Mouse (Mus musculus): Measurements from ENCODE around the gene Col11a2. TPM values are rescaled to one million over a fixed set of nuclear protein-coding genes. Genes with fewer than 3 reads are reported as not detected.

Gene Col11a2
- polyA plus RNA-seq, 1 experiment from 2014 or later, result 2.5 TPM

GRCm38 (mm10) chr17:34110309-34110708 lies 71.1 kb downstream of the Col11a2 start:
- Histone ChIP-seq H3K9me3 (no peaks in the 10 kb centered on the region), H3K4me3 (replicated peaks) (no peak overlapping the region), H3K27ac (peak overlapping the region; percentile 20; the same call in 1 of the 2 replicates), H3K4me1 (replicated peaks) (peaks cover 5% of the 10 kb centered on the region), H3K36me3 (peaks cover 62% of the 10 kb centered on the region), H3K4me2 (replicated peaks) (no peak overlapping the region), H3K9ac (replicated peaks) (no peak overlapping the region), H3K27me3 (no peaks in the 10 kb centered on the region)
- WGBS, result 64% methylated on average over 8 of the region's 8 CpGs
- no peak for ATAC-seq

DNA sequence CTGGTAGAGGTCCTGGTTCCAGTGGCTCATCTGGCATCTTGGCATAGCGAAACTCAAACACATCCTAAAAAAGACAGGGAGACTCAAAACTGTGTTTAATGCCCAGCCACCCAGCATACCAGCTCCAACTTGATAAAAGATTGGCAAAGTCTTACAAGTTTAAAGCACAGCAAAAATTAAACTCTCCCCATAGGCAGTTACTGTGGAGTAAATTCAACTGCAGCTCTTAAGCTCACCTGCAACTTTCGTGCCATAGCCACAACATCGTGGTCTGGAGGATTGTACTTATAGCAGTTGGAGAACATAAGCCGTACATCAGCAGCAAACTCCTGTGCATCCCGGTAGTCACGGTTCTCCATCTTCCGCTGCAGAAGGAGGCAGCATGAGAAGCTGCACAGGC lies 74.9 kb downstream of the Col11a2 start:
- 94% methylated on average over 7 of the region's 7 CpGs for WGBS
- Histone ChIP-seq H3K9ac (replicated peaks) (no peak overlapping the region), H3K27me3 (no peaks in the 10 kb centered on the region), H3K4me1 (replicated peaks) (peaks cover 29% of the 10 kb centered on the region), H3K4me3 (replicated peaks) (no peak overlapping the region), H3K36me3 (peaks cover 90% of the 10 kb centered on the region), H3K27ac (no peak overlapping the region), H3K4me2 (replicated peaks) (no peak overlapping the region), H3K9me3 (no peaks in the 10 kb centered on the region)
- ATAC-seq, result no peak

MicroRNAs encoded within 50 kb of the gene (microRNA counts, 519-probe panel; counts per million panel counts)
- microRNA mmu-miR-219, result 4,661 counts per million, percentile 84 among the panel's probes with 10 or more counts

Small RNA genes lying within 50 kb of the gene (microRNA-seq; reads per million reads assigned to microRNA genes)
- gene Mir219a-1 (not detected), gene Mir219c (not detected)

Other genes starting within 250 kb of the Col11a2 start
- 28.6 and 36.2 TPM in 2 replicates for gene Kank3, start 228.9 kb upstream of the Col11a2 start, polyA plus RNA-seq (2015; fragmentation: Nextera tagmentation; extraction: Ambion mirVana)
- gene Rps28, start 214.9 kb upstream of the Col11a2 start, polyA plus RNA-seq (2015; fragmentation: Nextera tagmentation; extraction: Ambion mirVana), result 704 and 707 TPM in 2 replicates
- 482 and 516 TPM in 2 replicates for gene Ndufa7, start 214.9 kb upstream of the Col11a2 start, polyA plus RNA-seq (2015; fragmentation: Nextera tagmentation; extraction: Ambion mirVana)
- gene Cd320, start 196.3 kb upstream of the Col11a2 start, polyA plus RNA-seq (2015; fragmentation: Nextera tagmentation; extraction: Ambion mirVana), result 64.0 and 66.9 TPM in 2 replicates
- not detected in 2 replicates for gene Gm7029, start 165.6 kb upstream of the Col11a2 start, polyA plus RNA-seq (2015; fragmentation: Nextera tagmentation; extraction: Ambion mirVana)
- 2.9 and 3.0 TPM in 2 replicates for gene Kifc1, start 148.8 kb upstream of the Col11a2 start, polyA plus RNA-seq (2015; fragmentation: Nextera tagmentation; extraction: Ambion mirVana)
- 0.40 and 0.52 TPM in 2 replicates for gene Platr17, start 134.3 kb upstream of the Col11a2 start, polyA plus RNA-seq (2015; fragmentation: Nextera tagmentation; extraction: Ambion mirVana)
- gene Daxx, start 130.0 kb upstream of the Col11a2 start, polyA plus RNA-seq (2015; fragmentation: Nextera tagmentation; extraction: Ambion mirVana), result 56.5 and 57.2 TPM in 2 replicates
- 18.1 and 19.6 TPM in 2 replicates for gene Tapbp, start 123.5 kb upstream of the Col11a2 start, polyA plus RNA-seq (2015; fragmentation: Nextera tagmentation; extraction: Ambion mirVana)
- gene Zbtb22, start 123.5 kb upstream of the Col11a2 start, polyA plus RNA-seq (2015; fragmentation: Nextera tagmentation; extraction: Ambion mirVana), result 20.3 TPM in 2 replicates
- gene Rgl2, start 109.9 kb upstream of the Col11a2 start, polyA plus RNA-seq (2015; fragmentation: Nextera tagmentation; extraction: Ambion mirVana), result 49.8 and 56.9 TPM in 2 replicates
- 193 and 195 TPM in 2 replicates for gene Pfdn6, start 99.1 kb upstream of the Col11a2 start, polyA plus RNA-seq (2015; fragmentation: Nextera tagmentation; extraction: Ambion mirVana)
- 24.4 and 25.7 TPM in 2 replicates for gene Wdr46, start 98.8 kb upstream of the Col11a2 start, polyA plus RNA-seq (2015; fragmentation: Nextera tagmentation; extraction: Ambion mirVana)
- 12.4 and 13.6 TPM in 2 replicates for gene B3galt4, start 87.9 kb upstream of the Col11a2 start, polyA plus RNA-seq (2015; fragmentation: Nextera tagmentation; extraction: Ambion mirVana)
- 66.4 and 69.8 TPM in 2 replicates for gene Vps52, start 83.6 kb upstream of the Col11a2 start, polyA plus RNA-seq (2015; fragmentation: Nextera tagmentation; extraction: Ambion mirVana)
- gene Rps18, start 83.4 kb upstream of the Col11a2 start, polyA plus RNA-seq (2015; fragmentation: Nextera tagmentation; extraction: Ambion mirVana), result 918 and 949 TPM in 2 replicates
- 13.5 and 16.0 TPM in 2 replicates for gene H2-K1, start 39.1 kb upstream of the Col11a2 start, polyA plus RNA-seq (2015; fragmentation: Nextera tagmentation; extraction: Ambion mirVana)
- gene Ring1, start 14.8 kb upstream of the Col11a2 start, polyA plus RNA-seq (2015; fragmentation: Nextera tagmentation; extraction: Ambion mirVana), result 20.1 and 24.3 TPM in 2 replicates
- gene H2-Ke6, start 11.4 kb upstream of the Col11a2 start, polyA plus RNA-seq (2015; fragmentation: Nextera tagmentation; extraction: Ambion mirVana), result 80.5 and 91.7 TPM in 2 replicates
- 176 and 180 TPM in 2 replicates for gene Slc39a7, start 7.8 kb upstream of the Col11a2 start, polyA plus RNA-seq (2015; fragmentation: Nextera tagmentation; extraction: Ambion mirVana)
- gene Rxrb, start 7.6 kb upstream of the Col11a2 start, polyA plus RNA-seq (2015; fragmentation: Nextera tagmentation; extraction: Ambion mirVana), result 57.9 and 62.7 TPM in 2 replicates
- gene H2-Oa, start 52.9 kb downstream of the Col11a2 start, polyA plus RNA-seq (2015; fragmentation: Nextera tagmentation; extraction: Ambion mirVana), result not detected in 2 replicates
- 13.1 and 15.3 TPM in 2 replicates for gene H2-DMa, start 80.1 kb downstream of the Col11a2 start, polyA plus RNA-seq (2015; fragmentation: Nextera tagmentation; extraction: Ambion mirVana)
- 128 and 147 TPM in 2 replicates for gene Brd2, start 83.2 kb downstream of the Col11a2 start, polyA plus RNA-seq (2015; fragmentation: Nextera tagmentation; extraction: Ambion mirVana)
- gene H2-DMb2, start 103.9 kb downstream of the Col11a2 start, polyA plus RNA-seq (2015; fragmentation: Nextera tagmentation; extraction: Ambion mirVana), result 0.14 and 0.32 TPM in 2 replicates
- 0.43 TPM in 1 of 2 replicates, not detected in the other for gene H2-DMb1, start 113.6 kb downstream of the Col11a2 start, polyA plus RNA-seq (2015; fragmentation: Nextera tagmentation; extraction: Ambion mirVana)
- 0.46 and 0.57 TPM in 2 replicates for gene Tap1, start 148.1 kb downstream of the Col11a2 start, polyA plus RNA-seq (2015; fragmentation: Nextera tagmentation; extraction: Ambion mirVana)
- 0.73 and 1.5 TPM in 2 replicates for gene Psmb9, start 148.3 kb downstream of the Col11a2 start, polyA plus RNA-seq (2015; fragmentation: Nextera tagmentation; extraction: Ambion mirVana)
- gene Psmb8, start 158.3 kb downstream of the Col11a2 start, polyA plus RNA-seq (2015; fragmentation: Nextera tagmentation; extraction: Ambion mirVana), result 1.5 and 2.4 TPM in 2 replicates
- 0.50 and 0.55 TPM in 2 replicates for gene Tap2, start 164.1 kb downstream of the Col11a2 start, polyA plus RNA-seq (2015; fragmentation: Nextera tagmentation; extraction: Ambion mirVana)
- not detected in 2 replicates for gene H2-Ob, start 199.5 kb downstream of the Col11a2 start, polyA plus RNA-seq (2015; fragmentation: Nextera tagmentation; extraction: Ambion mirVana)
- 1.7 and 2.1 TPM in 2 replicates for gene H2-Ab1, start 218.3 kb downstream of the Col11a2 start, polyA plus RNA-seq (2015; fragmentation: Nextera tagmentation; extraction: Ambion mirVana)
- gene H2-Aa, start 248.4 kb downstream of the Col11a2 start, polyA plus RNA-seq (2015; fragmentation: Nextera tagmentation; extraction: Ambion mirVana), result 0.28 and 0.41 TPM in 2 replicates